Mouse (Mus musculus) midbrain, embryonic 11.5 days (tissue): ENCODE results near the gene Gm49318. TPM values are rescaled to one million over a fixed set of nuclear protein-coding genes. Genes with fewer than 3 reads are reported as not detected.

Experiments
- ATAC-seq: fragments of 200-750 bp; cut with Nextera tagmentation; 2 replicates; pipeline ENCODE4 v1.8.0; 2017; ENCODE audit warnings: moderate TSS enrichment, moderate library complexity; ENCODE audit not compliant: low FRiP score
- DNase-seq: peaks from one replicate; pipeline ENCODE4 v3.0.0; 2015; ENCODE audit warnings: low spot score; ENCODE audit errors: missing footprints
- H3K27ac ChIP-seq: fragments of 300-500 bp; sonication (generic); 2 replicates; pipeline ENCODE4 v1.5.1; 2014; ENCODE audit warnings: low read depth, low read length
- H3K27me3 ChIP-seq: fragments of 300-500 bp; sonication (generic); 2 replicates; pipeline ENCODE4 v1.6.1; 2014; ENCODE audit warnings: mild to moderate bottlenecking, low read length, moderate library complexity, mixed read lengths; ENCODE audit not compliant: control insufficient read depth, insufficient read depth
- H3K36me3 ChIP-seq: fragments of 300-500 bp; sonication (generic); 2 replicates; pipeline ENCODE4 v1.6.1; 2014; ENCODE audit warnings: mild to moderate bottlenecking, low read length, moderate library complexity, mixed read lengths; ENCODE audit not compliant: control insufficient read depth, insufficient read depth
- H3K4me1 ChIP-seq: fragments of 300-500 bp; sonication (generic); 2 replicates; pipeline ENCODE4 v1.6.1; 2014; ENCODE audit warnings: low read length; ENCODE audit not compliant: control insufficient read depth, insufficient read depth
- H3K4me2 ChIP-seq: fragments of 300-500 bp; sonication (generic); 2 replicates; pipeline ENCODE4 v1.6.1; 2014; ENCODE audit warnings: mild to moderate bottlenecking, moderate library complexity
- H3K4me3 ChIP-seq: fragments of 300-500 bp; sonication (generic); 2 replicates; pipeline ENCODE4 v1.5.1; 2014; ENCODE audit warnings: low read depth, low read length
- H3K9ac ChIP-seq: fragments of 300-500 bp; sonication (generic); 2 replicates; pipeline ENCODE4 v1.6.1; 2014; ENCODE audit warnings: low read length
- H3K9me3 ChIP-seq: fragments of 300-500 bp; sonication (generic); 2 replicates; pipeline ENCODE4 v1.6.1; 2016; ENCODE audit warnings: low read length; ENCODE audit not compliant: control insufficient read depth
- WGBS: fragments of 180-500 bp; shearing (Covaris S2); extraction: QIAGEN DNeasy Blood & Tissue Kit; methylation state at CpG from one replicate; pipeline ENCODE4 v1.1.7; 2014; 5-methylcytosine and 5-hydroxymethylcytosine counted together
- polyA plus RNA-seq: library from polyadenylated mRNA; unstranded; fragments of >200 nt; fragmentation: Nextera tagmentation; extraction: Ambion mirVana; gene quantifications from 2 replicates; pipeline ENCODE4 v1.2.1, GENCODE M21; 2014

Gm49318 gene
- polyA plus RNA-seq, 1 experiment from 2014 or later, result not detected

DNA sequence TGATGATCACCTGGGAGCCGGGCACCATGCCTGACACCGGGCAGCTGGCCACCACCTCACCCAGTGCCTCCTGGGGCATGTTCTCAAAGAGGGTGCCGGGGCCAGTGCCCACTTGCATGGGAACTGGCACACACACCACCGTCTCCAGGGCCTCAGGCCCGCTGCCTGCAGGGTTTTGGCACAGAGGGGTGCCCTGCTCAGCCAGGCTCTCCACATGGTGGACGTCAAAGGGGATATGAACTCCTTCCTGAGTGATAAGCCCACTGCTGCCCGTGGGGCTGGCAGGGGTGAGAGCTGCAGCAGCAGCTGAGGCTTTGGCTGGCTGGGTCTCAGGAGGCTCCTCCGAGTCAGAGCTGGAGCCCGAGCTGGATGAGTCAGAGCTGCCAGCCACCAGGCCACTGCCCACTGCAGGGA lies 13.0 kb downstream of the Gm49318 start:
- no peak overlapping the region for H3K9ac ChIP-seq
- WGBS, result 92% methylated on average over 9 of the region's 9 CpGs
- peaks cover 9% of the 10 kb centered on the region for H3K36me3 ChIP-seq

DNA sequence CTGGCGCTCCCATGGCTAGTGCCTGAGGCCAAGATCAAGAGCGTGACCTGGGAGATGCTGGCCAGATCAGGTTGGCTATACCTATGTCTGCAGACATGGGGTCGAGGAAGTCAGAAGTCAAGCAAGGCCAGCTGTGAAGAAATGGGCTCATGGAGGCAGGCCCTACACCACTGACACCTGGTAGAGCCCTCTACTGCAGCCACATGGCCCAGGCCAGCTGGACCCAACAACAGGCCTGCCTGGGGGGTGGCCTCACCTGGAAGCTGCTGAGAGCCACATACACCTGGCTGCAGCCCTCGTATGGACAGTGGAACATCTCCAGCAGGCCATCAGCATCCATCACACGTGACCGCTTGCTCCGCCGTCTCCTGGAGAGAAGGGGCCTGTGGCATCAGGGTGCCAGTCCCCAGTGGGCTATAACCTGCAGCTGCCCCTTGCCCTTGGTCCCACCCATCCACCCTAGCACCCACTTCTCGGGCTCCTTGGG lies 14.0 kb downstream of the Gm49318 start:
- Histone ChIP-seq H3K4me2 (no peak overlapping the region), H3K9me3 (no peaks in the 10 kb centered on the region), H3K4me3 (no peak overlapping the region), H3K36me3 (peaks cover 9% of the 10 kb centered on the region), H3K27ac (no peak overlapping the region), H3K9ac (no peak overlapping the region), H3K27me3 (peaks cover 6% of the 10 kb centered on the region; the same call in 1 of the 2 replicates), H3K4me1 (peaks cover 8% of the 10 kb centered on the region; the same call in 1 of the 2 replicates)
- WGBS, result 94% methylated on average over 9 of the region's 9 CpGs
- ATAC-seq, result no peak
- DNase-seq, result no peak

More for the DNA sequence above, 13.0 kb downstream of the Gm49318 start:
- Histone ChIP-seq H3K4me2 (no peak overlapping the region), H3K27me3 (no peaks in the 10 kb centered on the region; the same call in 1 of the 2 replicates), H3K4me3 (no peak overlapping the region), H3K27ac (no peak overlapping the region), H3K4me1 (peaks cover 6% of the 10 kb centered on the region; the same call in 1 of the 2 replicates), H3K9me3 (no peaks in the 10 kb centered on the region)
- DNase-seq, result no peak
- ATAC-seq, result no peak

DNA sequence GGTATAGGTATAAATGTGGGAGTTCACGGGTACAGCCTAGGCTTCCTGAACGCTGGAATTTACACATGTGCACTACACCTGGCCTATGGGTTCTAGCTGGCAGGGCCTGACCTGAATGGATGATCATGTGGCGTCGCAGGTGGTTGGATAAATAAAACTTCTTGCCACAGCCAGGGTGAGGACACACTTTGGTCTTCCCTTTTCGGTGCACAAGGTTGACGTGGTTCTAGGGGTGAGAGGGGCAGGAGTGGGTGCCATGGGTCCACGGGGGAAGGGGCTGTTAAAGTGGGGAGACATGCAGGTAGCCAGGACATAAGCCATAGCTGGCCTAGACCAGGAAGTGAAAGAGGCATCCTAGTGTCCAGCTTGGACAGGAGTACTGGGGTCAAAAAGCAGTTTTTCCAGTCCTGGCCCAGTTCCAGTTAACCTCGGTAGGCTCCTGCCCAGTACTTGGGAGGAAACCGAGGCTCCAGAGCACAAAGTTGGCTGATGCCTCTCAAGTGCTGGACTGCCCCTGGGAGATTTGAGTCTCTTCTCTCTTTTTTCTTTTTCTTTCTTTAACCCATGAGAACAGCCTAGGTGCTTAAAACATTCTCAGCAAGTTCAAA lies 14.7 kb downstream of the Gm49318 start:
- Histone ChIP-seq H3K27me3 (peaks cover 8% of the 10 kb centered on the region; the same call in 1 of the 2 replicates), H3K4me2 (no peak overlapping the region), H3K36me3 (peaks cover 9% of the 10 kb centered on the region)

GRCm38 (mm10) chr9:22055713-22056112 lies 15.3 kb downstream of the Gm49318 start:
- ATAC-seq (no peak), DNase-seq (no peak)
- H3K36me3 ChIP-seq, result peaks cover 9% of the 10 kb centered on the region
- H3K4me2 ChIP-seq, result no peak overlapping the region
- 44% methylated on average over 29 of the region's 29 CpGs for WGBS
- peaks cover 9% of the 10 kb centered on the region; the same call in 1 of the 2 replicates for H3K4me1 ChIP-seq
- H3K4me3 ChIP-seq, result no peak overlapping the region
- H3K27me3 ChIP-seq, result peaks cover 8% of the 10 kb centered on the region
- no peak overlapping the region for H3K9ac ChIP-seq
- H3K9me3 ChIP-seq, result no peaks in the 10 kb centered on the region
- H3K27ac ChIP-seq, result no peak overlapping the region

More for the DNA sequence above, 14.7 kb downstream of the Gm49318 start:
- Histone ChIP-seq H3K9me3 (no peaks in the 10 kb centered on the region), H3K4me1 (peaks cover 9% of the 10 kb centered on the region; the same call in 1 of the 2 replicates), H3K27ac (no peak overlapping the region), H3K4me3 (no peak overlapping the region), H3K9ac (no peak overlapping the region)
- ATAC-seq, result no peak
- no peak for DNase-seq
- 78% methylated on average over 9 of the region's 9 CpGs for WGBS

GRCm38 (mm10) chr9:22054411-22055076 lies 16.5 kb downstream of the Gm49318 start:
- peak; percentile 22; the same call in 1 of the 2 replicates for ATAC-seq
- Histone ChIP-seq H3K36me3 (peaks cover 7% of the 10 kb centered on the region), H3K9ac (no peak overlapping the region), H3K9me3 (no peaks in the 10 kb centered on the region), H3K27ac (no peak overlapping the region), H3K4me2 (peak overlapping the region; percentile 23), H3K4me1 (peaks cover 19% of the 10 kb centered on the region), H3K27me3 (peaks cover 8% of the 10 kb centered on the region), H3K4me3 (peak overlapping the region; percentile 14; the same call in 1 of the 2 replicates)
- 3% methylated on average over 32 of the region's 32 CpGs for WGBS
- DNase-seq, result peak; percentile 96

GRCm38 (mm10) chr9:22053657-22054056 lies 17.4 kb downstream of the Gm49318 start:
- no peaks in the 10 kb centered on the region for H3K9me3 ChIP-seq
- ATAC-seq (no peak), DNase-seq (peak; percentile 89)
- 34% methylated on average over 7 of the region's 7 CpGs for WGBS
- no peak overlapping the region for H3K4me3 ChIP-seq
- H3K4me1 ChIP-seq, result peaks cover 25% of the 10 kb centered on the region
- peaks cover 8% of the 10 kb centered on the region for H3K27me3 ChIP-seq
- no peak overlapping the region for H3K27ac ChIP-seq
- H3K9ac ChIP-seq, result no peak overlapping the region
- H3K4me2 ChIP-seq, result no peak overlapping the region
- peaks cover 4% of the 10 kb centered on the region for H3K36me3 ChIP-seq

DNA sequence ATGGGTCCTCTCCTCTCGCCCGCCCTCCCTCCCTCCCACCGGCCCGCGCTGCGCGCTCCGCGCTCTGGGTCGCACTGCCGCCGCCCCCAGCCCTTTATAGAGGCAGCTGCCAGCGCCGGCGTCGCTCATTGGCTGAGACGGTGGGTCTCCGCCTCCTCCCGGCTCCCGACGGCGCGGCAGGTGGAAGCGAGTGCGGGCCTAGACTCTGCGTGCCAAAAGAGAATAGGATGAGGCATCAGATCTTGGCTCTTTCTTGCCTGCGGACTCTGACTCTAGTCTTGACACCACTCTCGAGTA lies 19.2 kb downstream of the Gm49318 start, which contains the start of gene Elavl3:
Gene Elavl3 (minus strand): TSS at position 66 of the 297 bp plus-strand sequence.
- Histone ChIP-seq H3K27me3 (peaks cover 8% of the 10 kb centered on the region), H3K9me3 (no peaks in the 10 kb centered on the region), H3K27ac (peak within 1 kb of the TSS; percentile 86), H3K4me2 (peak within 1 kb of the TSS; percentile 71), H3K4me3 (peak within 1 kb of the TSS; percentile 86), H3K36me3 (no peaks in the 10 kb centered on the region; the same call in 1 of the 2 replicates), H3K9ac (peak within 1 kb of the TSS; percentile 93), H3K4me1 (peaks cover 37% of the 10 kb centered on the region)
- ATAC-seq, result peak; percentile 72
- no peak for DNase-seq
- WGBS, result 2% methylated on average over 27 of the region's 28 CpGs

DNA sequence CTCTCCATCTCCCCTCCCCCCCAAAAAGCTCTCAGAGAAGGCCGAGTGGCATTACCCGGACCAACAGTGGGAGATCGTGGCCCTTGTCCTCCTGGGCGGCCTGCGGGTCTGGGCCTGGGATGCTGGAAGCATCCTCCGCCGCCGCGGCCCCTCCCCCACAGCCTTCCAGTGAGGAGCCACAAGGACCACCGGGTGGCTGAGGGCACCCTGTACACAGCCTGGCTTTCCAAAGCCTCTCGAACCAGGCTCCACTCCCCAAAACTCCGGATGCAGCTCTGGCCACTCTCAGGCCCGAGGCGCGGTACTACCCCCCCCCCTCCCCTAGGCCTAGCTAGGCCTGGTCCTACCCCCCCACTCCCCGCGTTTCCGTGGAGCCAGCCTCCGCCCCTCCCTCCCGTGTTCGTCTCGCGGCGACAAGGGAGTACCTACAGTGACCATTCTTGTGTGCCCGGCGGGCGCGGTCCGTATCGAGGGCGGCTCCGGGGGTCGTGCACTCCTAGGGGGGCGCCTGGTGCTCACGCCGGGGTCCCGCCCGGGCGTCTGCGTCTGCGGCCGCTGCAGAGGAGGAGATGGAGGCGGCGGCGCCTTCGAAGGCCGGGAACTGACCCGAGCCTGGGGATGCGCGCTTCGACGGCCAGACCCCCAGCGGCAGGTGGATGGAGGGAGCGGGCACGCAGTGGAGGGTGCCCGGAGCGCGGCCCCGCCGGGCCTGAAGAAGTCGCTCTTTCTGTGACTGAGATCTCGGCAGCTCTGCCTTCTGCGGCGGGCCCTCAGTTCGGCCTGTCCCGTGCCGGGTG lies 19.7 kb downstream of the Gm49318 start:
- ATAC-seq, result peak; percentile 28
- no peaks in the 10 kb centered on the region for H3K36me3 ChIP-seq
- H3K4me2 ChIP-seq, result peak overlapping the region; percentile 71
- peak; percentile 96 for DNase-seq
- peak overlapping the region; percentile 86 for H3K27ac ChIP-seq
- no peaks in the 10 kb centered on the region for H3K9me3 ChIP-seq
- peaks cover 8% of the 10 kb centered on the region for H3K27me3 ChIP-seq
- WGBS, result 1% methylated on average over 63 of the region's 67 CpGs
- H3K4me3 ChIP-seq, result peak overlapping the region; percentile 86
- H3K9ac ChIP-seq, result peak overlapping the region; percentile 93
- H3K4me1 ChIP-seq, result peaks cover 37% of the 10 kb centered on the region
